Mouse (Mus musculus) kidney, adult 2 months (tissue): ENCODE results near the gene Slc18b1.

Experiments
- CTCF ChIP-seq: fragments of 200-500 bp; conservative IDR thresholded peaks from 2 replicates; pipeline ENCODE4 v1.5.1; 2011; ENCODE audit warnings: low read depth, mild to moderate bottlenecking, control low read depth, low read length, moderate library complexity, mixed read lengths; ENCODE audit not compliant: insufficient read depth, insufficient read length
- POLR2A ChIP-seq: fragments of 200-500 bp; IDR thresholded peaks from one replicate; pipeline ENCODE4 v1.6.1; 2011; ENCODE audit warnings: low read depth, low read length, control low read depth

GRCm38 (mm10) chr10:23837115-23837514 is 40.3 kb downstream of the Slc18b1 start:
- TF ChIP-seq CTCF (no peak), POLR2A (no peak)
